Mouse (Mus musculus) cortical plate, adult 2 months (tissue): ENCODE results near the gene Senp8.

Experiments used
- CTCF ChIP-seq: fragments of 200-500 bp; IDR thresholded peaks from 2 replicates; pipeline ENCODE4 v1.5.1; 2011; ENCODE audit warnings: mild to moderate bottlenecking, control low read depth, low read length; ENCODE audit not compliant: insufficient read depth; ENCODE audit errors: extremely low read depth
- POLR2A ChIP-seq: fragments of 200-500 bp; IDR thresholded peaks from 2 replicates; pipeline ENCODE4 v1.6.1; 2011; ENCODE audit warnings: mild to moderate bottlenecking, low read length, control low read depth; ENCODE audit not compliant: insufficient read depth; ENCODE audit errors: extremely low read depth

DNA sequence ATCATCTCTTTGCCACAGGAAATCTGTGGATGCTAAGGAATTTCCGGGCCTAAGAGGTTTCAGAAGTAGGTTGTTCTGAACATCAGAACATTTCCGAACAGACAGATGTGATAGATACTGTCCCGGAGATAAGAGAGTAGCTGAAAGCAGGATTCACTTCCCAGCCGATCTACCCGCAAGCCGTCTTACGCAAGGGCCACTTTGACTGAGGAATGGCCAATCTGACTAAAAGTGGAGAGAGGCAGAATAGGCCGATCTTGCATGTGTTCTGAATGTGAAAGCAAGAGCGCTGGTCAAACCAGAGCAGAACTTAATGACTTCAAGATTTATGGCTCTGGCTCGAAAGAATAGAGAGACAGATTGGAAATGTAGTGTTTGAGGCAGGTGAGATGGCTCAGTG lies 25.0 kb downstream of the Senp8 start:
- TF ChIP-seq POLR2A (no peak), CTCF (no peak)
